Mouse (Mus musculus): ENCODE results near the gene Gm572.

DNA sequence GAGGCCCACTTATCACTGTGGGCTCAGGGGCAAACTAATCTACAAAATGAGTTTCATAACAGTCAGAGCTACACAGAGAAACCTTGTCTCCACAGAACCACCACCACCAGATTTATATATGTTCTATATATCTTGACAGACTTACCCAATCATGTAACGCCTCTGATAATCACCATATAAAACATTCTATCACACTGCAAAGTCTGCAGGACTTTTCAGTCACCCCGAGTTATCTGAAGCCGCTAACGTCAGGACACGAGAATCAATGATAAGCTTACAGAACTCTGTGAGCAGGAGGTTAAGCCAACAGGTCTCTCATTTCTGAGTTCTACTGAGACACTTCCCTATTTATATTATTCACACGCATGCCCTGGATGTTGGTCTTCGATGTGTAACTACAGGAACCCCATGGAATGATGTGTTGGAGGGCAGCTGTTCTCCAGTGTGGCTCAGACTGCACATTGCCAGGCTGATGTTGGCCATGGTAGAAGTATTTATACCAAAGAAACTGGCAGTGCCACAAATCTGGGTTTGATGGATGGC lies 50.4 kb downstream of the Gm572 start:
- no peak for TF ChIP-seq GATA1 (IDR thresholded peaks at IDR 0.05; ENCODE audit: low read length)
- TF ChIP-seq TAL1 (IDR thresholded peaks at IDR 0.05; ENCODE audit: low read length), result no peak

Measured in erythroblast, embryonic 14.5 days (primary cell).